Mouse (Mus musculus): Measurements from ENCODE around the gene Tnk2.
A peak's percentile ranks its signal among the peaks of the same experiment; 100 is the strongest.
"Not testable (repeated sequence)": the region's sequence is repeated elsewhere in the genome, so short reads cannot be mapped to it uniquely, and the experiment has no call there.

Tnk2 gene

DNA sequence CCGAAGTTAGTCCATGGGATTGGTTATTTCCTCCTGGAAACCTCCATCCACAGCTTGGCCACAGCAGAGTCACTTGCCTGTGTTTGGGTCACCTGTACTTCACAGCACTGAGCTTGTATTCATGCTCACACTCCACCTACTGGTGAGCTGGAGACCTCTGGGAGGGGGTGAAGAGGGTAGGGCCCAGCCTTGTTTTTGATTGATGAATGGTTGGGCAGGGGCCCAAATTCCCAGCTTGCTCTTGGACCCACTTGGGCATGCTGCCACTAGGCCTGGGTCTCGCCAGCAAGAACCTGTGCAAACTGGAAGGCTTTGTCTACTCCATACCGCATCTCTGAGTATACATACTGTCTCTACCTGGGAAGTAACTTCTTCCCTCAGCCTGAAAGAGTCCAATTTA lies 8.4 kb upstream of the Tnk2 start:
- DNase-seq (ENCODE audit: extremely low read depth, low read depth): no peak

DNA sequence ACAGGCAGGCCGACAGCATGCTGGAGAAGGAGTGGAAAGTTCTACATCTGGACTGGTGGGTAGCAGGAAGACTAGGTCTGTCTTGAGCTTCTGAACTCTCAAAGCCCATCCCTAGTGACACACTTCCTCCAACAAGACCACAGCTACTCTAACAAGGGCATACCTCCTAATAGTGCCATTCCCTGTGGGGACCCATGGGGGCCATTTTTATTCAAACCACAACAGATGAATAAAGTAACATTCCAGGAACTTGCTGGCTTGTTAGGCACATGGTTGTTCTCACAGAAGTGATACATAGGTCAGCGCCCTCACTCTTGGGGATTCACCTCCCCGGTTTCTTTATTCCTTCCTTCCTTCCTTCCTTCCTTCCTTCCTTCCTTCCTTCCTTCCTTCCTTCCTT lies 7.3 kb upstream of the Tnk2 start:
- no peak for DNase-seq (ENCODE audit: extremely low read depth, low read depth)

GRCm38 (mm10) chr16:32636871-32637521 lies 6.7 kb upstream of the Tnk2 start:
- DNase-seq (ENCODE audit: extremely low read depth, low read depth): no peak

GRCm38 (mm10) chr16:32638476-32638875 lies 5.2 kb upstream of the Tnk2 start:
- peak; percentile 75 for DNase-seq (ENCODE audit: extremely low read depth, low read depth)

DNA sequence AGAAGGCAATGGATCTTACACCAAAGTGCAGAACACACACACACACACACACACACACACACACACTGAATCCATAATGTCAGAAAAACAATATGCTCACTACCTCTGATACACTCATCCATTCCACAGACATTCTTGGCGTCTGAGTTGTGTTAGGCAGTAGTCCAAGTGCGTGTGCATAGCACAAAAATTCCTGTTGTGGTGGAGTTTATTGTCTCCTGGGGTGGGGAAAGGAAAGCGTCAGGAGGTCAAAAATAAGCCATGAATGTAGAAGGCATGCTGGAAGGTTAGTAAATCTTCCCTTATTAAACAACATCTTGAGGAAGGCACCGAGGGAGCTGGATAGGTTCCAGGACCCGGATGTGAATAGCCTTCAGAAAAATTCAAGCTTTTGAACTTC lies 3.6 kb upstream of the Tnk2 start:
- DNase-seq (ENCODE audit: extremely low read depth, low read depth): no peak

GRCm38 (mm10) chr16:32640683-32641082 lies 3.0 kb upstream of the Tnk2 start:
- not testable (repeated sequence) for DNase-seq (ENCODE audit: extremely low read depth, low read depth)

DNA sequence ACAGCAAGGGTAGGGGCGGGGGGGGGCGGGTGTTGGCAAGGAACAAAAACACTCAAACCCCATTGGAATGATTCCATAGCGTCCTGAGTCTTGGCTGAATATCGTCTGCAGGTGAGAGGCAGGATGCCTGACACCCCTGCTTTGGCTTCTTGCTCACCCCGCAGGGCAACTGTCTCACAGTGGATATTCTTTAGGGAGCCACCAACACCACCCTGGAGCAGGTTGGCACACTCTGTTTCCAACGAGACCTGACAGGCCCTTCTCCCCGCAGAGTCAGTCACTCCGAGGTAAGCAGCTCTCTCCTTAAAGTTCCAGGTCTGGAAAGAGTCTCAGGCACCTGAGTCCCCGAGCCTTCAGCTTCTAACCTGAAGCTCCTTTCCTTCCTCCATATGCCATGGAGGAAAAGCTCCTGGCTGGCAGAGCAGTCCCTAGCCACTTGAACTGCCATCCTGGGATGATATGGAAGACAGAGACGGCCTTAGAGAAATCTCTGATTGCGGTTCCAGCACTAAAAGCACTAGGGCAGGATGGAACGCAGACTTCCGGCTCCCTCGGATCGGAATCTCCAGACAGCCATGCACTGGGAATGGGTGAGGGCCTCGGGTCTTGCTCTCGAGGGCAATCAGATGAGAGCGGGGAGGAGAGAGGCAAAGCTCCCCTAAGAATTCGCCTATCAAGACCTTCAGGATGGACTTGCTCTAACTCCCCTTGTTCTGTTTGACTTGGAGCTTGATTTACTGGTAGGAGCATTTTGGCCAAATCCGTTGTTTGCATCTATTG lies 2.0 kb upstream of the Tnk2 start:
- DNase-seq (ENCODE audit: extremely low read depth, low read depth): no peak

DNA sequence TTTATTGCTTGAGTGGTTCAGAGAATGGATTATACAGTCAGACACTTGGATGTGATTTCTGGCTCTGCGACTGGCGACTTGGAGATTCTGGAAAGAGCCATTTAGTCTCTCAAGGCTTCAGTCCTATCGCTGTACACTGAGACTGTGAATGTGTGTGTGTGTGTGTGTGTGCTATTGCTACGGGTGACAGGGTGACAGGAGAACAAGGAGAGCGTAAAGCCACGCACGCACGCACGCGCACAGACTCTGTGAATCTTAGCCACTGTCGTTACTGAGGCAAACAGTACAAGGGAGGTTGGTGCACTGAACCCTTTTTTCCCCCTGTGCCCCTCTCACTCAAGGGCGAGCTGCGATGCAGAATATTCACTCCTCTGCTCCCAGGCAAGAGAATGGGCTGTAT lies 1.4 kb upstream of the Tnk2 start:
- DNase-seq (ENCODE audit: extremely low read depth, low read depth): no peak

GRCm38 (mm10) chr16:32644069-32644800 lies 561 bp downstream of the Tnk2 start:
- DNase-seq (ENCODE audit: extremely low read depth, low read depth): no peak

DNA sequence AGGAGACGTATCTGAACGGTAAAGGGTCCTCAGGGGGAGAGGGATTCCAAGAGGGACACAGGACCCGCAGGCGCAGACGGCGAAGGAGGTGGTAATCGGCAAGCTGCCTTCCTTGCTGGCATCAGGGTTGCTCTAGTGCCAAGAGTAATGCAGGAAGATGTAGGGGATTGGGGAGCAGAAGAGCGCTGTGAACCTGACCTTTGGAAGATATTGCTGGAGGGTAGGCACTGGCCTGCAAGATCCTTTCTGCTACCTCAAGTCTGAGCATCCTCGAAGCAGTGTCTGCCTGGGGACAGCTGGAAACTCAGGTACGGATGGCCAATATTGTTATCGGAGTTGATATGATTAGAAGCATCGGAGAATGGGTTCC lies 1.1 kb downstream of the Tnk2 start:
- DNase-seq (ENCODE audit: extremely low read depth, low read depth): no peak

DNA sequence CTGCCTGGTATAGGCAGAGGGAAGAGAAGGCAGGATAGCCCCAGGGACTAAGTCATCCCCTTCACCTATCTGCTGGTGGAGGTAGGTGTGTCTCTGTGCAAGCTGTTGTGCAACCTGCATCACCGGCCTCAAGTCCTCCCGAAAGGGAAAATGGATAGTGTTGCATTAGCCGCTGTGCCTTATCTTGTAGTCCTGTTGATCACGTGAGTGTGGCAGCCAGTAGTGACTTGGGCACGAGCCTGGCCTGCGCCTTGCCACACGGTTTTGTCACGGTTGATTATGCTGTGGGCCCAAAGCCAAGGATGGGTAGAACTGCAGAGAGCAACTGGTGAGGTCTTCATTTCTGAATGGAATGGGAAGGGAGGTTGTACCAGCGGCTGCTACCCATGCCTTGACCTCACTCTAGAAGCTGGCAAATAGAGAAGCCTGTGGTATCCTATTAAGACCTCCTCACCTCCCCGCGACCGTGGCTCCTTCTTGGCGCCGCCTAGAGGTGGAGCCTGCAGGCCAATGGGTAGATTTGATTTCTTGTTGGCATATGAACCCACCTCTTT lies 1.8 kb downstream of the Tnk2 start:
- peak; percentile 78 for DNase-seq (ENCODE audit: extremely low read depth, low read depth)

DNA sequence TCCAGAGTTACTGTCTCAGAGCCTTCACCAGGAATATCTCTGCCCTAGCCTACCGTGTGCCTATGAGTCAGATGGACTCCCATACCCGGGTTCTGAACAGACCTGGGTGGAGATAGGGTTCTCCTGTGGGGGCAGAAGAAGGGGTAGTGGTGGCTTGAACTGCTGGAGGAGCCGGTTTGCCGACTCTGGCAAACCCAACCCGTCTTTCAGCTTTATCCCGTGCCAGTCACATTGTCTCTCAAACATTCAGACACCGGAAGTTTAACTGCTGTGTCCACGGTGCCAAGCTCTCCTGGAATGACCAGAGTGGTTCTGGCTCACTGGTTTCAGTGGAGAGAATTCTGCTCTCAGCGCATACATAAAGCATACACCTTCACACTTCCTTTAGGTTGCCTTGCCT lies 2.3 kb downstream of the Tnk2 start:
- DNase-seq (ENCODE audit: extremely low read depth, low read depth): no peak

DNA sequence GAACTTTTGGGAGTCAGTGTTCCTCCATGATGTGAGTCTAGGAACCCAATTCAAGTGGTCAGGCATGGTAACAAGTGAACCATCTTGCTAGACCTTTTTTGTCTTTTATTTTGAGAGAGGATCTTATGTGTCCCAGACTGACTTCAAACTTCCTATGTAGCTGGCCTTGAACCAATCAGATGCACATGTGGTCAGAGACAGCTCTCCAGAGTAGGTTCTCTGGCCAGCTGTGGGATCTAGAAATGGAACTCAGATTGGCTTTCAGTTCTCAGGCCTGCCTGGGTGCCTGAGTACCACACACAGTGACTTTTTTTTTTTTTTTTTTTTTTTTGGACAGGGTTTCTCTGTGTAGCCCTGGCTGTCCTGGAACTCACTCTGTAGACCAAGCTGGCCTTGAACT lies 4.0 kb downstream of the Tnk2 start:
- no peak for DNase-seq (ENCODE audit: extremely low read depth, low read depth)

GRCm38 (mm10) chr16:32650461-32650860 lies 6.8 kb downstream of the Tnk2 start:
- no peak for DNase-seq (ENCODE audit: extremely low read depth, low read depth)

DNA sequence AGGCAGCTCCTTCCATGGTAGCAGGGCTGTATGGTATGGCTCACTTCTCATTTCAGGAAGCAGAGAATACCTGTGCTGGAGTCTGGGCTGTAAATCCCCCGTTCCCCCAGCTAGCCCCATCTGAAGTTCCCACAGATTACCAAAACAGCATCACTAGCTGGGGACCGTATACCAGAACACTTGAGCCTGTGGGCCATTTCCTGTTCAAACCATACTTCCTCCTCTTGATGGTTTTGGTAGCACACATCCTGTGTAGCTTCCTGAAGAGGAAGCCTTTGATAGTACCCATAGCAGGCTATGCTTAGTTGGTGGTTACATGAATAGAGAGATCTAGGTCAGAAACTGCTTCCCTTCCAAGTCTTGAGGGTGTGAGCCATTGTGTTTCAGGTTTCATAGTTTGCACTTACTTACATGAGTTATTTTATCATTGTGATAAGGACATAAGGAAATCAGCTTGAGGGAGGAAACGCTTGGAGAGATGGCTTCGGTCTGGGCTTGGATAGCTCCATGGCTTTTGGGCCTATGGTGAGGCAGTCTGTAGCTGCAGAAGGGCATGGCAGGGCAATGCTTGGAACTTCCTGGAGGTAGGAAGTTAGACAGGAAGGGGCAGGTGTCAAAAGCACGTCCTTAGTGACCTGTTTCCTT lies 7.4 kb downstream of the Tnk2 start:
- DNase-seq (ENCODE audit: extremely low read depth, low read depth): peak; percentile 71

DNA sequence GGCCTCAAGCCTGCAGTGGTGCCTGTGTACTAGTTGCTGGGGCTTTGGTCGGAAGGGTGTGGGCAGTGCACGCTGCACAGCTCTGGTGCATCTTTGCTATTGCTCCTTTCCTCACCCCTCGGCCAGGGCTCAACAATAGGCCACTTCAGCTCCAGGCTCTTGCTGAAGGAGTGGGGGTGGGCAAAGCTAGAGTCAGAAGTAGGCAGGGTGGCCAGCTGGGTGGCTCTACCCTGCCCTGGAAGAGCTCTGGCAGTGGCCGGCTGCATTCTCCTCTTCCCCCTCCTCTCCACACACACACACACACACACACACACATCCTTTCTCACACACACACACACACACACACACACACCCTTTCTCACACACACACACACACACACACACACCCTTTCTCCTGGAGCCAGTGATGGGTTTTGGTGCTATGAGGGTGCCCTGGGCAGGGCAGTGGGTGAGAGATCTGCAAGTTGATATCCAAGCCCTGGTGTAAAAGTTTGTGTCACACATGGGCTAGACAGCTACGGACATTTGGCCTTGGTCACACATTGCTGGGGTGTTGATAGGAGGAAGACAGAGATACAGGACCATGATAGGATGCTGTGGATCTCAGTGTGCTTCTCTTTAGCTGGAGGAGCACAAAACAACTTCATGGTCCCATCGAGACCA lies 10.5 kb downstream of the Tnk2 start:
- no peak for DNase-seq (ENCODE audit: extremely low read depth, low read depth)

DNA sequence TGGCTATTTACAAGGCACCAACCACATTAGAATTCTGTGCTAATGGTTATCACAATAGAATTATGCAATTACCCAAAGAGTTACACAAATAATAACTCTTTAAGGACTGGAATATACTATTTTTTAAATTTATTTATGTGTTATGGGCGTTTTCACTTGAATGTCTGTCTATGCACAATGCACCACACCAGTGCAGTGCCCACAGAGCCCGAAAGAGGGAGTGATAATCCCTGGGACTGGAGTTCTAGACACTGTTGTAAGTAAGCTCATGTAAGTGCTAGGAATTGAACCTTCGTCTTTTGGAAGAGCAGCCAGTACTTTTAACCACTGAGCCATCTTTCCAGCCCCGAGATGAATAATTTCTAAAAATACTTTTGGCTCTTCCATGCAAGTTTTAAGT lies 11.9 kb downstream of the Tnk2 start:
- no peak for DNase-seq (ENCODE audit: extremely low read depth, low read depth)

GRCm38 (mm10) chr16:32656321-32656720 lies 12.6 kb downstream of the Tnk2 start:
- no peak for DNase-seq (ENCODE audit: extremely low read depth, low read depth)

DNA sequence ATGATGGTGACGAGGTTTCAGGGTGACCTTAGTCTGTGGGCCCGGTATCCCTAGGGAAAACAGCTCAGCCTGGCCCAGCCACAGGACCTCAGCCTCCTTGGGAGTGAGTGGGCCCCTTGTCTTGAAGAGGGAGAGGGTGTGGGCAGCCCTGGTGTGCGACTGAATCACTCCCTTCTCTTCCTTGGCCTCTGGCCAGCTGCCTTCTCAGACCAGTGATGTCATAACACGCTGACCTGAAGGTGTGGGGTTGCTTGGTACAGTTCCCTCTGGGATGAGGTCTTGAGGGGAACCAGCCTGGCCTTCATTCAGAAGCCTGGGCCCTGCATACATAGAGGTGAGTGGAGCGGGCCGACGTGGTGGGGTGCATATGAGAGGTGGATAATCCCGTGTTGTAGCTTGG lies 13.1 kb downstream of the Tnk2 start:
- no peak for DNase-seq (ENCODE audit: extremely low read depth, low read depth)

GRCm38 (mm10) chr16:32657498-32658250 lies 14.0 kb downstream of the Tnk2 start:
- no peak for DNase-seq (ENCODE audit: extremely low read depth, low read depth)
